Mouse (Mus musculus): ENCODE results near the gene Tmem270. TPM values are rescaled to one million over a fixed set of nuclear protein-coding genes. Genes with fewer than 3 reads are reported as not detected.

Gene Tmem270
- polyA plus RNA-seq, 1 experiment from 2014 or later, result not detected

DNA sequence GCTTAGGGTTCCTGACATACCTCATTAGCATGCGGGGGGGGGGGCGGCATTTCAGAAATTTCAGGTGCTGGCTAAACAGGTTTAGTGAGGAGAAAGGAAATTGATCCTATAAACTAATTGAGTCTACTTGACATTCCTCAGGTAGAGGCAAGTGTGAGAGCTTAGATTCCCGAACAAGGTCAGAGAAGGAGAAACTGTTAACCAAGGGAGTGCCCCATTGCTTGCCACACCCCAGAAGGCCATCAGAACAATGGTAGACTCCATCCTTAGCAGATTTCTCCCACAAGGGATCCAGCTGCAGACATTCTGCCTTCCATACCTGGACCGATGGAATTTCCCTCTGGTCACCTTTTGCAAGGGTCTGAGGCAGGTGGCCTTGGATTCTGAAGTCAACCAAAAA, 20.2 kb upstream of the Tmem270 start:
- Histone ChIP-seq H3K4me2 (replicated peaks) (no peak overlapping the region), H3K27ac (replicated peaks) (no peak overlapping the region), H3K4me3 (replicated peaks) (no peak overlapping the region), H3K27me3 (no peaks in the 10 kb centered on the region), H3K9ac (no peak overlapping the region), H3K4me1 (no peaks in the 10 kb centered on the region), H3K9me3 (replicated peaks) (no peaks in the 10 kb centered on the region), H3K36me3 (no peaks in the 10 kb centered on the region)
- 64% methylated on average over 4 of the region's 4 CpGs for WGBS
- no peak for ATAC-seq (ENCODE audit: insufficient number of reproducible peaks, low FRiP score, low TSS enrichment, low read depth)

- no peak for ATAC-seq (ENCODE audit: insufficient number of reproducible peaks, low FRiP score, low TSS enrichment, low read depth)
- Histone ChIP-seq H3K4me1 (no peaks in the 10 kb centered on the region), H3K4me2 (replicated peaks) (no peak overlapping the region), H3K9ac (no peak overlapping the region), H3K4me3 (replicated peaks) (no peak overlapping the region), H3K36me3 (no peaks in the 10 kb centered on the region), H3K27me3 (no peaks in the 10 kb centered on the region), H3K9me3 (replicated peaks) (no peaks in the 10 kb centered on the region), H3K27ac (replicated peaks) (no peak overlapping the region)
- 65% methylated on average over 6 of the region's 6 CpGs for WGBS
These were observed 16.6 kb upstream of the Tmem270 start for GRCm38 (mm10) chr5:134923141-134923540.

DNA sequence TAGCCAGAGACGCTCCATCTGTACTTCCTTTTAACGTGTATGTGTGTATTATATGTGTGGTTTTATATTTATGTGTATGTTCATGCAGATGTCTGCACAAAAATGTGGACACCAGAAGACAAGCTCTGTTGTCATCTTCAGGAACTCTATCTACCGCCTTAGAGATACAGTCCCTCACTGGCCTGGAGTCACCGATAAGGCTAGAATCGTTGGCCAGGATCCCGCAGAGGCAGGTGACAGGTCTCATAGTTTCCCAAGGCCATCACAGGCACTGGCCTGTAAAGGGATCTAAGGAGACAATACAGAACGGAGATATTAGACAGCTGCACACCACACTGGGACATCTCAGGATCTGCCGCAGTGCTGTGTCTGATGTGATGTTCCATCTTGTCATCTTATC, 14.6 kb upstream of the Tmem270 start:
- H3K4me3 ChIP-seq (replicated peaks), result no peak overlapping the region
- H3K9me3 ChIP-seq (replicated peaks), result 0 out of 2 replicates have a peak, but pooled peaks cover 4% of the 10 kb centered on the region
- H3K27me3 ChIP-seq, result no peaks in the 10 kb centered on the region
- H3K9ac ChIP-seq, result no peak overlapping the region
- H3K36me3 ChIP-seq, result no peaks in the 10 kb centered on the region
- H3K4me2 ChIP-seq (replicated peaks), result no peak overlapping the region
- no peaks in the 10 kb centered on the region for H3K4me1 ChIP-seq
- WGBS, result 89% methylated on average over 8 of the region's 8 CpGs
- ATAC-seq (ENCODE audit: insufficient number of reproducible peaks, low FRiP score, low TSS enrichment, low read depth), result no peak
- no peak overlapping the region for H3K27ac ChIP-seq (replicated peaks)

DNA sequence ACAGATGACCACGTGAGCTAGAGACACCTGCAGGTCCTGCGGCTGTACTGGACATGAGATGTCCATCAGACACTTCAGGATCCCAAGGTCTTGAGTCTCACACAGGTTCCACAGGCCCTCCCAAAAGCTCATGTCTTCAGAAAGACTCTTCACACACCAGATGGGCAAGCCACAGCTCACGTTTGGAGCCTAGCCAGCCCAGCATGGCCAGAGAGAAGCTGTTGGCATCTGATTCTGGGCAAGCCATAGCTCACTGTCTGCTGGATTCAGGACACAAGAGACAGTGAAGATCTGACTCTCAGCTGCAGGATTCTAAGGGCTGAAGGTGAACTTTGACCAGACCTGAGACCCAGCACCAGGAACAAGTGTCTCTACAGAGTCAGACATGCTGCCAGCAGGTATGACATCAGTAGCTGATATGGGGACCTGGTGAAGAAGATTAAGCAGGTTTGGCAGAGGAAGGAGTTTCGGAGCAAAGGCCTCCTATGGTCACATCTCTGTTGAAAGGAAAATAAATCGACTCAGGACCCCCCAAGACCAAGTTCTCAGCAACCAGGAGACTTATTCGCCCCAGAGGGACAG, 13.7 kb upstream of the Tmem270 start:
- no peaks in the 10 kb centered on the region for H3K36me3 ChIP-seq
- H3K27ac ChIP-seq (replicated peaks), result no peak overlapping the region
- H3K27me3 ChIP-seq, result no peaks in the 10 kb centered on the region
- no peak overlapping the region for H3K4me3 ChIP-seq (replicated peaks)
- H3K9ac ChIP-seq, result no peak overlapping the region
- ATAC-seq (ENCODE audit: insufficient number of reproducible peaks, low FRiP score, low TSS enrichment, low read depth), result no peak
- 0 out of 2 replicates have a peak, but pooled peaks cover 4% of the 10 kb centered on the region for H3K9me3 ChIP-seq (replicated peaks)
- no peak overlapping the region for H3K4me2 ChIP-seq (replicated peaks)
- no peaks in the 10 kb centered on the region for H3K4me1 ChIP-seq
- WGBS, result 80% methylated on average over 6 of the region's 6 CpGs

GRCm38 (mm10) chr5:134919097-134919496, 12.6 kb upstream of the Tmem270 start:
- no peak overlapping the region for H3K27ac ChIP-seq (replicated peaks)
- no peak overlapping the region for H3K4me2 ChIP-seq (replicated peaks)
- H3K36me3 ChIP-seq, result no peaks in the 10 kb centered on the region
- H3K27me3 ChIP-seq, result no peaks in the 10 kb centered on the region
- no peak overlapping the region for H3K4me3 ChIP-seq (replicated peaks)
- 0 out of 2 replicates have a peak, but pooled peaks cover 4% of the 10 kb centered on the region for H3K9me3 ChIP-seq (replicated peaks)
- no peak overlapping the region for H3K9ac ChIP-seq
- ATAC-seq (ENCODE audit: insufficient number of reproducible peaks, low FRiP score, low TSS enrichment, low read depth), result no peak
- no peaks in the 10 kb centered on the region for H3K4me1 ChIP-seq
- 89% methylated on average over 3 of the region's 3 CpGs for WGBS

DNA sequence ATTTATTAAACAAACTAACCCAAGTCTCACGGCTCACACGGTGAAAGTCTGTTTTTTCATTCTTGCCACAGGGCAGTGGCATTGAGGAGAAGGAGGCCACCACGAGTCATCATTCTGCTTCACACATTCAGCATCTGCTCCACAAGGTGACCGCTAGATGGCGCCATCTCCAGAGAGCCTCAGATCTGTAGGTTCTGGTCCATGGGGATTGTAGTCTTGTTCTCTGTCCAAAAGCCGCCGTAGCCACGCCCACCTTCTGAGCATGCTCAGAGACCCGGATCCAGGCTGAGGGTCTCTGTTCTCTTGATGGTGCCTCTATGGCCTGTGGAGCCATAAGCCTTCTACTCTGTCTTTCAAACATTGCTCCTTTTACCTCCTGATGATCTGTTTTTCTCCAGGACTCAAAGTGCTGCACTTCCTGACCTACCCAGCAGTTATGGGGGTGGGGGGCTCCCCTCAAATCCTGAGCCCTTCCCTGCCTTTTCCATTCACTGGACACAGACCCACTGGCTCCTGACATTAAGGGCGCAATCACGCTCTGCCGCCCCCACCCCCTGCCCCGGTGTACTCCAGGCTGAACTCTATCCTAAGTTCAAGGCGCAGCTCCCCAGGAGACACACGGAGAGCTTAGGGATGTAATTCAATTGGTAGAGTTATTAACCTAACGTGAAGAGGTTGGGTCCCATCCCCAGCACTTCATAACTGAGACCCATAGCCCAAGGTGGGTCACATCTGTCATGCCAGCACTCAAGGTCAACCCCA, 11.7 kb upstream of the Tmem270 start:
- Histone ChIP-seq H3K4me1 (no peaks in the 10 kb centered on the region), H3K9ac (no peak overlapping the region)
- WGBS, result 44% methylated on average over 16 of the region's 16 CpGs

DNA sequence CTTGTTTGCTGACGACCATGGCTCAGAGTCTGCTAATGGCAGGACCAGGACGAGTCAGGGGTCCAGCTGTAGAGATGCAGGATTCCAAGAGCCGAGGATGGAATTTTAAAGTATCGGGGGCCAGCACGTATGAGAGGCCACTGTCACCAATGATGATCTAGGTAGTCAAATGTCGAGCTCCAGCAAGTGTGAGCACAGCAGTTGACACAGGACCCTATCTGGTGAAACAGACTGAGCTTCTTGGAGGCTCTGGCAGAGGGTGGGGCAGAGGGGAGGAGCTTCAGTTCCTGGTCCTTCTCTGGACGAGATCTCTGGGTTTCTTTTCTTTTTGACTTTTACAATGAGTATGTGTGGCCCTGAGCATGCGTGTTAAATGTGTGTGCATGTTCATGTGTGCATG, 8.8 kb upstream of the Tmem270 start, which contains the start of gene Cldn13:
Gene Cldn13, minus strand, starts transcription at position 216 of the 400 bp plus-strand sequence.
- WGBS, result 85% methylated on average over 8 of the region's 8 CpGs
- no peak within 1 kb of the TSS for H3K27ac ChIP-seq (replicated peaks)
- no peak within 1 kb of the TSS for H3K4me2 ChIP-seq (replicated peaks)
- H3K4me3 ChIP-seq (replicated peaks), result no peak within 1 kb of the TSS
- no peaks in the 10 kb centered on the region for H3K36me3 ChIP-seq
- H3K9me3 ChIP-seq (replicated peaks), result 0 out of 2 replicates have a peak, but pooled peaks cover 4% of the 10 kb centered on the region
- H3K4me1 ChIP-seq, result no peaks in the 10 kb centered on the region
- H3K9ac ChIP-seq, result no peak within 1 kb of the TSS
- no peaks in the 10 kb centered on the region for H3K27me3 ChIP-seq
- ATAC-seq (ENCODE audit: insufficient number of reproducible peaks, low FRiP score, low TSS enrichment, low read depth), result no peak

More for the DNA sequence above, 11.7 kb upstream of the Tmem270 start:
- no peak for ATAC-seq (ENCODE audit: insufficient number of reproducible peaks, low FRiP score, low TSS enrichment, low read depth)
- H3K36me3 ChIP-seq, result no peaks in the 10 kb centered on the region
- H3K4me3 ChIP-seq (replicated peaks), result no peak overlapping the region
- H3K27ac ChIP-seq (replicated peaks), result no peak overlapping the region
- H3K4me2 ChIP-seq (replicated peaks), result no peak overlapping the region
- H3K9me3 ChIP-seq (replicated peaks), result 0 out of 2 replicates have a peak, but pooled peaks cover 4% of the 10 kb centered on the region
- H3K27me3 ChIP-seq, result no peaks in the 10 kb centered on the region

GRCm38 (mm10) chr5:134914510-134914909, 8.0 kb upstream of the Tmem270 start:
- H3K9ac ChIP-seq, result no peak overlapping the region
- H3K4me2 ChIP-seq (replicated peaks), result no peak overlapping the region
- 79% methylated on average over 8 of the region's 8 CpGs for WGBS
- no peaks in the 10 kb centered on the region for H3K4me1 ChIP-seq
- H3K36me3 ChIP-seq, result no peaks in the 10 kb centered on the region
- H3K27me3 ChIP-seq, result no peaks in the 10 kb centered on the region
- no peak for ATAC-seq (ENCODE audit: insufficient number of reproducible peaks, low FRiP score, low TSS enrichment, low read depth)
- no peak overlapping the region for H3K27ac ChIP-seq (replicated peaks)
- no peak overlapping the region for H3K4me3 ChIP-seq (replicated peaks)
- 0 out of 2 replicates have a peak, but pooled peaks cover 4% of the 10 kb centered on the region for H3K9me3 ChIP-seq (replicated peaks)

DNA sequence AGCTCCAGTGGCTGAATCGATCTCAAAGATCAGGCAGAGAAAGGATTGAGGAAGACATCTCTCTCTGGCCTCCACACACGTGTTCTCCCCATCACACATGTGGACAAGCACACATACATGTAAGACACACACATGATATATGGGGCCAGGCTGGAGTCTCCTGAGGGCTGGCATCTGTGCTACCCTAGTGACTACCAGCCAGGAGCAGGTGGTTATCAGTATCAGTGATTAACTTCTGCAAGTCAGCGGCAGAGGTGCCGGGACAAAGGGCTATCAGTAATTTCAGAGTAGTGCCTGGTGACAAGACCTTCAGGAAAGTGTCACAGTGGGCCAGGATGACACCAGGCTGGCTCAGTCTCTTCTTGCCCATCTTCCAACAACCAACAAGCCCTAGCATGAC, 7.2 kb upstream of the Tmem270 start:
- 84% methylated on average over 4 of the region's 4 CpGs for WGBS
- Histone ChIP-seq H3K36me3 (no peaks in the 10 kb centered on the region), H3K4me1 (no peaks in the 10 kb centered on the region), H3K4me3 (replicated peaks) (no peak overlapping the region), H3K9ac (no peak overlapping the region), H3K4me2 (replicated peaks) (no peak overlapping the region), H3K27ac (replicated peaks) (no peak overlapping the region), H3K9me3 (replicated peaks) (0 out of 2 replicates have a peak, but pooled peaks cover 4% of the 10 kb centered on the region), H3K27me3 (no peaks in the 10 kb centered on the region)
- no peak for ATAC-seq (ENCODE audit: insufficient number of reproducible peaks, low FRiP score, low TSS enrichment, low read depth)

- Histone ChIP-seq H3K4me1 (no peaks in the 10 kb centered on the region), H3K4me3 (replicated peaks) (no peak overlapping the region), H3K4me2 (replicated peaks) (no peak overlapping the region), H3K27me3 (no peaks in the 10 kb centered on the region), H3K9ac (no peak overlapping the region), H3K36me3 (no peaks in the 10 kb centered on the region), H3K27ac (replicated peaks) (no peak overlapping the region), H3K9me3 (replicated peaks) (0 out of 2 replicates have a peak, but pooled peaks cover 4% of the 10 kb centered on the region)
- WGBS, result 74% methylated on average over 3 of the region's 3 CpGs
- ATAC-seq (ENCODE audit: insufficient number of reproducible peaks, low FRiP score, low TSS enrichment, low read depth), result no peak
These were observed 6.8 kb upstream of the Tmem270 start for GRCm38 (mm10) chr5:134913352-134913751.

- no peak for ATAC-seq (ENCODE audit: insufficient number of reproducible peaks, low FRiP score, low TSS enrichment, low read depth)
- H3K9ac ChIP-seq, result no peak overlapping the region
- H3K4me1 ChIP-seq, result 0 out of 2 replicates have a peak, but pooled peaks cover 2% of the 10 kb centered on the region
- no peaks in the 10 kb centered on the region for H3K27me3 ChIP-seq
- 84% methylated on average over 2 of the region's 2 CpGs for WGBS
- H3K4me2 ChIP-seq (replicated peaks), result no peak overlapping the region
- H3K36me3 ChIP-seq, result no peaks in the 10 kb centered on the region
- H3K4me3 ChIP-seq (replicated peaks), result no peak overlapping the region
- H3K27ac ChIP-seq (replicated peaks), result no peak overlapping the region
- no peaks in the 10 kb centered on the region for H3K9me3 ChIP-seq (replicated peaks)
These were observed 5.4 kb upstream of the Tmem270 start for GRCm38 (mm10) chr5:134911901-134912300.
